Mouse (Mus musculus) kidney, postnatal 0 days (tissue): ENCODE results near the gene Trim14. TPM values are rescaled to one million over a fixed set of nuclear protein-coding genes. Genes with fewer than 3 reads are reported as not detected.

Experiments
- ATAC-seq: fragments of 200-750 bp; cut with Nextera tagmentation; replicated peaks from 2 replicates; pipeline ENCODE4 v1.8.0; 2017; ENCODE audit warnings: low read depth, moderate number of reproducible peaks, moderate TSS enrichment, moderate library complexity; ENCODE audit not compliant: low FRiP score
- DNase-seq: peaks from one replicate; pipeline ENCODE4 v3.0.0-alpha.2; 2016; ENCODE audit warnings: low spot score
- H3K27ac ChIP-seq: fragments of 300-500 bp; sonication (generic); 2 replicates; pipeline ENCODE4 v1.5.1; 2014; ENCODE audit warnings: mild to moderate bottlenecking
- H3K27me3 ChIP-seq: fragments of 300-500 bp; sonication (generic); 2 replicates; pipeline ENCODE4 v1.6.1; 2014; ENCODE audit warnings: low read length, mixed read lengths; ENCODE audit not compliant: insufficient read depth
- H3K36me3 ChIP-seq: fragments of 300-500 bp; sonication (generic); 2 replicates; pipeline ENCODE4 v1.6.1; 2014; ENCODE audit warnings: low read length, mixed read lengths; ENCODE audit not compliant: insufficient read depth
- H3K4me1 ChIP-seq: fragments of 300-500 bp; sonication (generic); replicated peaks from 2 replicates; pipeline ENCODE4 v1.6.1; 2014; ENCODE audit warnings: antibody characterized with exemption, low read length, mixed read lengths; ENCODE audit not compliant: insufficient read depth
- H3K4me2 ChIP-seq: fragments of 300-500 bp; sonication (generic); 2 replicates; pipeline ENCODE4 v1.6.1; 2014; ENCODE audit warnings: mild to moderate bottlenecking, low read length, moderate library complexity, mixed read lengths
- H3K4me3 ChIP-seq: fragments of 300-500 bp; sonication (generic); replicated peaks from 2 replicates; pipeline ENCODE4 v1.5.1; 2014; ENCODE audit warnings: low read depth, low read length
- H3K9ac ChIP-seq: fragments of 300-500 bp; sonication (generic); 2 replicates; pipeline ENCODE4 v1.6.1; 2014; ENCODE audit warnings: low read depth, low read length
- H3K9me3 ChIP-seq: fragments of 300-500 bp; sonication (generic); replicated peaks from 2 replicates; pipeline ENCODE4 v1.6.1; 2016; ENCODE audit warnings: low read length, inconsistent platforms, mixed read lengths
- CTCF ChIP-seq: IDR thresholded peaks from 2 replicates; pipeline ENCODE4 v1.5.1; 2016; ENCODE audit warnings: antibody characterized with exemption, low read depth, mild to moderate bottlenecking, moderate library complexity
- WGBS: fragments of 180-500 bp; shearing (Covaris S2); extraction: QIAGEN DNeasy Blood & Tissue Kit; methylation state at CpG from one replicate; pipeline ENCODE4 v1.1.7; 2014; 5-methylcytosine and 5-hydroxymethylcytosine counted together
- polyA plus RNA-seq: library from polyadenylated mRNA; unstranded; fragments of >200 nt; fragmentation: Nextera tagmentation; extraction: Ambion mirVana; gene quantifications from 2 replicates; pipeline ENCODE4 v1.2.1, GENCODE M21; 2015

Gene Trim14
- polyA plus RNA-seq, 1 experiment from 2014 or later = 3.1 TPM

GRCm38 (mm10) chr4:46544313-46544712, 8.4 kb upstream of the Trim14 start:
- Histone ChIP-seq H3K27me3 (no peaks in the 10 kb centered on the region), H3K4me1 (no peaks in the 10 kb centered on the region), H3K4me2 (no peak overlapping the region), H3K4me3 (no peak overlapping the region), H3K9ac (no peak overlapping the region), H3K9me3 (no peaks in the 10 kb centered on the region), H3K27ac (no peak overlapping the region), H3K36me3 (no peaks in the 10 kb centered on the region)
- ATAC-seq = no peak
- DNase-seq = no peak
- WGBS = 45% methylated on average over 1 of the region's 1 CpGs
- TF ChIP-seq CTCF = peak; percentile 54

GRCm38 (mm10) chr4:46543366-46544050, 7.6 kb upstream of the Trim14 start:
- Histone ChIP-seq H3K9me3 (no peaks in the 10 kb centered on the region), H3K9ac (no peak overlapping the region), H3K36me3 (no peaks in the 10 kb centered on the region), H3K4me3 (no peak overlapping the region), H3K4me1 (no peaks in the 10 kb centered on the region), H3K27ac (no peak overlapping the region), H3K27me3 (no peaks in the 10 kb centered on the region), H3K4me2 (no peak overlapping the region)
- 87% methylated on average over 13 of the region's 13 CpGs for WGBS
- no peak for TF ChIP-seq CTCF
- ATAC-seq (no peak), DNase-seq (no peak)

- H3K9me3 ChIP-seq = no peaks in the 10 kb centered on the region
- H3K4me1 ChIP-seq = no peaks in the 10 kb centered on the region
- H3K27ac ChIP-seq = no peak overlapping the region
- no peak overlapping the region for H3K4me3 ChIP-seq
- no peak overlapping the region for H3K4me2 ChIP-seq
- H3K36me3 ChIP-seq = no peaks in the 10 kb centered on the region
- DNase-seq = no peak
- no peak for ATAC-seq
- 52% methylated on average over 8 of the region's 9 CpGs for WGBS
- no peak for TF ChIP-seq CTCF
- no peaks in the 10 kb centered on the region; the same call in 1 of the 2 replicates for H3K27me3 ChIP-seq
- no peak overlapping the region for H3K9ac ChIP-seq
Observed at GRCm38 (mm10) chr4:46541707-46542106, 5.8 kb upstream of the Trim14 start.

DNA sequence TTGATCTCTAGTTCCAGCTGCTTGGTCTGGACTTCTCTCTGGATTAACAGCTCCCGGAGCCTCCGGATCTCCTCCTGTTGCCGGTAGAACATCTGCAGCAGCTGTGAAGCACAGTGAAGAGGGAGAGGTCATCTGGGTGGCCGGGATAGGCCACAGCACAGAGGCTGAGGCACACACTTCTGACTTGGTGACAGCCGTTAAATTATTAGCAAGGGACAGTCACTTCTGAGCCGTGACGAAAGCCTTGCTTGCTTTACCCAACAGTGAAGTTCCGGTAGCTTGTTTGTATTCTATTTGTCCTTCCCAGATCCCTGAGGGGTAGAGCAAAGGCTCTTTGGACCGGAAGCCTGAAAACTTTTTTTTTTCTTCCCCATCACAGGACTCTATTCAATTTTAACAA, 3.2 kb upstream of the Trim14 start:
- Histone ChIP-seq H3K4me1 (peaks cover 12% of the 10 kb centered on the region), H3K36me3 (no peaks in the 10 kb centered on the region), H3K9ac (no peak overlapping the region), H3K4me3 (no peak overlapping the region), H3K4me2 (no peak overlapping the region; the same call in 1 of the 2 replicates), H3K27ac (no peak overlapping the region), H3K27me3 (peaks cover 9% of the 10 kb centered on the region), H3K9me3 (no peaks in the 10 kb centered on the region)
- DNase-seq (no peak), ATAC-seq (no peak)
- TF ChIP-seq CTCF = no peak
- 24% methylated on average over 9 of the region's 9 CpGs for WGBS

GRCm38 (mm10) chr4:46535094-46535830, 679 bp downstream of the Trim14 start:
- Histone ChIP-seq H3K4me2 (peak overlapping the region; percentile 79), H3K4me1 (peaks cover 16% of the 10 kb centered on the region), H3K9ac (peak overlapping the region; percentile 55), H3K4me3 (peak overlapping the region; percentile 55), H3K27ac (no peak overlapping the region), H3K9me3 (no peaks in the 10 kb centered on the region), H3K27me3 (peaks cover 17% of the 10 kb centered on the region), H3K36me3 (no peaks in the 10 kb centered on the region)
- WGBS = 7% methylated on average over 16 of the region's 16 CpGs
- DNase-seq (no peak), ATAC-seq (no peak)
- TF ChIP-seq CTCF = no peak

DNA sequence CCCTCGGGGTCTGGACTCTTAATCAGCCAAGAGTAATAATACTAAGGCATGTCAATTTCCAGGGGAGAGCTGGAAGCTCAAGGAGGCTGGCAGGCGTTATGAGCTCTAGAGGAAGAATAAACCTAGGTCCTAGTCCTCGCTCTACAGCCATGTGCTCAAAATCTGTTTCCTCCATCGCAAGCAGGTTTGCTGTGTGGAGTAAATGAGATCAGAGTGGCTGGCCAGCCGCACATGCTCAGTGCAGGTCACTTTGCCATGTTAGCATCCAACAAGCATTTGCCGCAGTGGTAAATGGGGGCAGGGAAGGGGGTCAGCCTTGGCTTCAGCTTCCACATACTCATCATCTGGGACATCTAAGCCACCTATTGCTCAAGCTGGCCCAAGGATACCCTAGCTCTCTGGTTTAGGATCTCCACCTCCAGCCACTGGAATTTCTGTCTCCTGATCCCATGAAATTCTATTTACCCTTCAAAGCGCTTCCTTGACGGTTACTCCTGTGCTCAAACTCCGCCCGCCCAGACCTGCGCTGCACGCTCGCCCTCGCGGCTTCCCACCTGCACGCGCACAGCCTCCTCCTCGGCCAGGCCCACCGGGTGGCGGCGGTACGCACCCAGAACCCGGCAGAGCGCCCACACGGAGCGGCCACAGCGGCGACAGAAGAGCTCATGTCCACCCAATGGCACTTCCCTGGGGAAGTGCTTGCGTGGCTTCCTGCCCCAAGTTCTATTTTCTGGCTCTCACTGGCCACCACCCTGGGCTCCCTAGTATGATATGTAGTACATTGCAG, 1.8 kb downstream of the Trim14 start:
- 10% methylated on average over 29 of the region's 29 CpGs for WGBS
- no peak overlapping the region for H3K9ac ChIP-seq
- H3K36me3 ChIP-seq = no peaks in the 10 kb centered on the region
- peaks cover 16% of the 10 kb centered on the region for H3K4me1 ChIP-seq
- DNase-seq = no peak
- H3K4me3 ChIP-seq = 0 out of 2 replicates have a peak overlapping the region, but pooled peaks have one; percentile 7
- H3K4me2 ChIP-seq = peak overlapping the region; percentile 79
- ATAC-seq = no peak
- H3K27ac ChIP-seq = no peak overlapping the region
- H3K27me3 ChIP-seq = peaks cover 17% of the 10 kb centered on the region
- no peak; the same call in 1 of the 2 replicates for TF ChIP-seq CTCF
- H3K9me3 ChIP-seq = no peaks in the 10 kb centered on the region
